Mouse (Mus musculus) cerebellum, adult 9-11 months (tissue): ENCODE results near the gene Uqcrh.
A peak's percentile ranks its signal among the peaks of the same experiment; 100 is the strongest.

Experiments used
- DNase-seq: peaks from one replicate; pipeline ENCODE4 v3.0.0; 2022

Uqcrh gene

GRCm38 (mm10) chr4:116053399-116053961 lies 21.4 kb downstream of the Uqcrh start, which contains the start of gene Nsun4:
Nsun4 (minus strand) TSS chr4:116053876.
- DNase-seq = peak; percentile 91

GRCm38 (mm10) chr4:116052526-116053293 lies 22.2 kb downstream of the Uqcrh start:
- peak; percentile 54 for DNase-seq

- no peak for DNase-seq
These were observed 25.7 kb downstream of the Uqcrh start for GRCm38 (mm10) chr4:116049211-116049610.

- no peak for DNase-seq
These were observed 26.5 kb downstream of the Uqcrh start for GRCm38 (mm10) chr4:116048130-116048920.

- DNase-seq = no peak
These were observed 27.2 kb downstream of the Uqcrh start for GRCm38 (mm10) chr4:116047681-116048080.

GRCm38 (mm10) chr4:116046604-116047003 lies 28.3 kb downstream of the Uqcrh start:
- no peak for DNase-seq

GRCm38 (mm10) chr4:116042186-116042585 lies 32.7 kb downstream of the Uqcrh start:
- DNase-seq = no peak

GRCm38 (mm10) chr4:116040466-116040865 lies 34.4 kb downstream of the Uqcrh start:
- no peak for DNase-seq

- DNase-seq = no peak
These were observed 41.5 kb downstream of the Uqcrh start for GRCm38 (mm10) chr4:116033374-116033773.

GRCm38 (mm10) chr4:116032906-116033305 lies 42.0 kb downstream of the Uqcrh start:
- DNase-seq = no peak

GRCm38 (mm10) chr4:116017902-116018746 lies 56.7 kb downstream of the Uqcrh start, which contains the start of gene Faah:
Faah (minus strand) TSS chr4:116017926.
- no peak for DNase-seq

- peak; percentile 78 for DNase-seq
These were observed 57.5 kb downstream of the Uqcrh start for GRCm38 (mm10) chr4:116017300-116017901.
